Mouse (Mus musculus) heart, postnatal 0 days (tissue): ENCODE measurements around the gene Trim26. TPM values are rescaled to one million over a fixed set of nuclear protein-coding genes. Genes with fewer than 3 reads are reported as not detected.
"Not testable (repeated sequence)": the region's sequence is repeated elsewhere in the genome, so short reads cannot be mapped to it uniquely, and the experiment has no call there.

ENCODE experiments used
- ATAC-seq: fragments of 200-750 bp; cut with Nextera tagmentation; 2 replicates; pipeline ENCODE4 v1.8.0; 2017; ENCODE audit warnings: low read depth, moderate number of reproducible peaks, moderate library complexity; ENCODE audit not compliant: insufficient read depth
- DNase-seq: peaks from one replicate; pipeline ENCODE4 v3.0.0-alpha.2; 2016; ENCODE audit warnings: low spot score
- H3K27ac ChIP-seq: fragments of 300-500 bp; sonication (generic); 2 replicates; pipeline ENCODE4 v1.5.1; 2014; ENCODE audit warnings: low read depth, mild to moderate bottlenecking
- H3K27me3 ChIP-seq: fragments of 300-500 bp; sonication (generic); 2 replicates; pipeline ENCODE4 v1.6.1; 2014; ENCODE audit warnings: low read length, mixed read lengths; ENCODE audit not compliant: control insufficient read depth, insufficient read depth
- H3K36me3 ChIP-seq: fragments of 300-500 bp; sonication (generic); replicated peaks from 2 replicates; pipeline ENCODE4 v1.6.1; 2014; ENCODE audit warnings: low read length, mixed read lengths; ENCODE audit not compliant: control insufficient read depth, insufficient read depth
- H3K4me1 ChIP-seq: fragments of 300-500 bp; sonication (generic); 2 replicates; pipeline ENCODE4 v1.6.1; 2014; ENCODE audit warnings: antibody characterized with exemption; ENCODE audit not compliant: control insufficient read depth, insufficient read depth
- H3K4me2 ChIP-seq: fragments of 300-500 bp; sonication (generic); 2 replicates; pipeline ENCODE4 v1.6.1; 2014; ENCODE audit warnings: low read depth, mild to moderate bottlenecking, low read length, moderate library complexity
- H3K4me3 ChIP-seq: fragments of 300-500 bp; sonication (generic); 2 replicates; pipeline ENCODE4 v1.5.1; 2014; ENCODE audit warnings: low read depth, low read length
- H3K9ac ChIP-seq: fragments of 300-500 bp; sonication (generic); replicated peaks from 2 replicates; pipeline ENCODE4 v1.6.1; 2014; ENCODE audit warnings: low read depth, low read length, mixed read lengths
- H3K9me3 ChIP-seq: fragments of 300-500 bp; sonication (generic); replicated peaks from 2 replicates; pipeline ENCODE4 v1.6.1; 2016; ENCODE audit warnings: low read length; ENCODE audit not compliant: control insufficient read depth
- CTCF ChIP-seq: IDR thresholded peaks from 2 replicates; pipeline ENCODE4 v1.5.1; 2016; ENCODE audit warnings: antibody characterized with exemption, control low read depth, low read depth
- EP300 ChIP-seq: IDR thresholded peaks from 2 replicates; pipeline ENCODE4 v1.6.1; 2016; ENCODE audit warnings: antibody characterized with exemption, low read depth
- WGBS: fragments of 180-500 bp; shearing (Covaris S2); extraction: QIAGEN DNeasy Blood & Tissue Kit; methylation state at CpG from one replicate; pipeline ENCODE4 v1.1.7; 2014; 5-methylcytosine and 5-hydroxymethylcytosine counted together
- polyA plus RNA-seq: library from polyadenylated mRNA; unstranded; fragments of >200 nt; fragmentation: Nextera tagmentation; extraction: Ambion mirVana; gene quantifications from 2 replicates; pipeline ENCODE4 v1.2.1, GENCODE M21; 2015
- total RNA-seq: library from RNA; depleted of rRNA; stranded (reverse); fragments of >200 nt; gene quantifications from 2 replicates; pipeline ENCODE4 v1.2.3, GENCODE M21; 2014; ENCODE audit warnings: low replicate concordance

Trim26 gene
- total and polyA plus RNA-seq, 2 experiments from 2014 or later = 13.8 to 14.0 TPM

DNA sequence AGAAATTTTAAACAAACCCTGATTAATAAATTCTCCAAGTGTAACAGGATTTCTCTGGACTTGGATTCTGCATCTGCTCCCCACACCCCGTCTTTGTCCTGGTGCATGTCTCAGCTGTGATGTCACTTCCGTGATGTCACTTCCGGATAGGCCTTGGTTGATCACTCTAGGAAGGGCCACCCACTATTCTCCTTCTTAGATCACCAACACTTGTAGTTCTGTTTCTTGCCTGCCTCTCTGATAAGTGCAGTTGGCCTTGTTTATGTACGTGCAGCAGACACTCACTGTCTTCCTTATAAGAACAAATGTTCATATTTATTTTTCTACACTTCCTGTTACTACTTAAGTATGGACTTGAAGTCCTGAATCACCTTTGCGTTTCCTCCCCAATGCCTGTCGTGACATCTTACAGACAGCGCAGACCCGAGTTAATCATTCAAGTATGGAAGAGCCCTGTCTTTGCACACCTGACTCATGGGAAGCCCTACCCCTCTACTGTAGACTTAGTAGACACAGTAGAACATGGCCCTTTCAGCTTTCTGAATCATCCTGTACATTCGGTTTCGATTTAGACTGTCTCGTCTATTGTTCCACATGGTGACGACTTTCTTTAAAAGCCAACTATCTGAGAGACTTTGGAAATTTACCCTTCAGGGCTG, 48.3 kb downstream of the Trim26 start:
- Histone ChIP-seq H3K4me3 (no peak overlapping the region), H3K36me3 (no peaks in the 10 kb centered on the region), H3K27ac (no peak overlapping the region), H3K9ac (no peak overlapping the region), H3K4me1 (no peaks in the 10 kb centered on the region), H3K9me3 (no peaks in the 10 kb centered on the region), H3K4me2 (no peak overlapping the region), H3K27me3 (no peaks in the 10 kb centered on the region)
- WGBS = 82% methylated on average over 12 of the region's 12 CpGs
- DNase-seq (no peak), ATAC-seq (no peak)
- TF ChIP-seq CTCF (no peak), EP300 (no peak)

DNA sequence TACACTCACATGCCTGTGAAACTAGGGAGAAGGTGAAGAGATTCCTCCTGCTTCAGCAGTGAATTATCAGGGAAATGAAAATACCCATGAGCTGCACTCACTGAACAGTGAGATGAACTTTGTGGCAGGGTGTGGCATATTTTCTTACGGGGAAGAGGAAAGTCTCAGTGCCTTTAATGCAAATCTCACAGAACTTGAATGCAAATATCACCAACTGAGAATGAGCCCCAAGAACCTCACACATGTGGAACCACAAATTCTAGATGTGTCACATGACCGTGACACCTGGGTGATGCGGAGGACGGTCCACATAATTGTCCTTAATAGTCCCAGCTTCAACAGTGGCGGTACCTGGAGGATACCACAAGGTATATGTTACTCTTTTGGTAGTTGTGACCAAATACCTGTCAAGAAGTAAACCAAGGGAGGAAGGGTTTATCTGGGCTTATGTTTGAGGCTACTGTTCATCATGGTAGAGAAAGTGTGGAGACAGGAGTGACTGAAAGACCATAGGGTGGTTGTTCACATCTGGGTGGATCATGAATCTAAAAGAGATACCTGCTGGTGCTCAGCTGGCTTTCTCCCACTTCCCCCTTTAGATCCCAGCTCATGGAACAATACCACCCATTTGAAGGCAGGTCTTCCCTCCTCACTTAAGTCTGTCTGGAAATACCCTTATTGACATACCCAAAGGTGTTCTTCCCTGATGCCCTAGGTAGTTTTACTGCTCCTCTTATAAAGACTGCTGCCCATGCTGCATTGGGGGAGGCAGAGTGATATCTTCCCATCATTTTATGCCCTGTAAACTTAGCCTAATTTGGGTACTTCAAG, 53.4 kb downstream of the Trim26 start, which contains the start of gene Trim40:
Gene Trim40, minus strand, starts transcription at position 51 of the 831 bp plus-strand sequence.
- no peak within 1 kb of the TSS for H3K4me2 ChIP-seq
- ATAC-seq (no peak), DNase-seq (no peak)
- H3K4me3 ChIP-seq = no peak within 1 kb of the TSS
- H3K36me3 ChIP-seq = no peaks in the 10 kb centered on the region
- no peak within 1 kb of the TSS for H3K9ac ChIP-seq
- H3K9me3 ChIP-seq = no peaks in the 10 kb centered on the region
- WGBS = 83% methylated on average over 5 of the region's 5 CpGs
- TF ChIP-seq CTCF (no peak), EP300 (no peak)
- no peak within 1 kb of the TSS for H3K27ac ChIP-seq
- no peaks in the 10 kb centered on the region for H3K4me1 ChIP-seq
- no peaks in the 10 kb centered on the region for H3K27me3 ChIP-seq

DNA sequence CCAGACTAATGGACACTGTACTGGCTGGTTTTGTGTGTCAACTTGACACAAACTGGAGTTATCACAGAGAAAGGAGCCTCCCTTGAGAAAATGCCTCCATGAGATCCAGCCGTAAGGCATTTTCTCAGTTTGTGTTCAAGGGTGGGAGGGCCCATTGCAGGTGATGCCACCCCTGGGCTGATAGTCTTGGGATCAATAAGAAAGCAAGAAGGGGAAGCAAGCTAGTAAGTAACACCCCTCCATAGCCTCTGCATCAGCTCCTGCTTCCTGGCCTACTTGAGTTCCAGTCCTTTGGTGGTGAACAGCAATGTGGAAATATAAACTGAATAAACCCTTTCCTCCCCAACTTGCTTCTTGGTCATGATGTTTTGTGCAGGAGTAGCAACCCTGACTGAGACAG, 54.6 kb downstream of the Trim26 start:
- not testable (repeated sequence) for H3K27ac ChIP-seq, H3K4me2 ChIP-seq, H3K4me1 ChIP-seq, DNase-seq, H3K9ac ChIP-seq, ATAC-seq, H3K36me3 ChIP-seq, H3K27me3 ChIP-seq, H3K4me3 ChIP-seq, H3K9me3 ChIP-seq
- WGBS = 68% methylated on average over 1 of the region's 1 CpGs

DNA sequence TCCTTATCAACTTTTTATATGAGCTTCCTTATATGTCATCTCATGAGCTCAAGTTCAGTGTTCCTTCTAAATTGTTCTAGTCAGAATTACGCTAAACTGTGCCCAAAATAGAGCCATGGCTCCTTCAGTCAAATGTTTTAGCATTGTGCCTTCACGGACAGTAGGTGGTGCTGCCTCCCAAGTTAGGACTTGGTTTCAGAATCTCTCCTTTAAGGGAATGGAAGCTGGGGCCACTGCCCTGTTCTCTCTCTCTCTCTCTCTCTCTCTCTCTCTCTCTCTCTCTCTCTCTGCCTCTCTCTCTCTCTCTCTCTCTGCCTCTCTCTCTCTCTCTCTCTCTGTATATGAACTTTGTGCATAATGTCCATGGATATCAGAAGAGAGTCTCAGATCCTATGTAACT, 55.4 kb downstream of the Trim26 start:
- DNase-seq (peak; percentile 61), ATAC-seq (no peak)
- Histone ChIP-seq H3K4me3 (no peak overlapping the region), H3K4me2 (no peak overlapping the region), H3K4me1 (no peaks in the 10 kb centered on the region), H3K36me3 (no peaks in the 10 kb centered on the region), H3K27ac (no peak overlapping the region), H3K9me3 (no peaks in the 10 kb centered on the region), H3K27me3 (no peaks in the 10 kb centered on the region), H3K9ac (no peak overlapping the region)
- no peak for TF ChIP-seq EP300
- TF ChIP-seq CTCF = peak; percentile 80
- WGBS = 7% methylated on average over 2 of the region's 2 CpGs

DNA sequence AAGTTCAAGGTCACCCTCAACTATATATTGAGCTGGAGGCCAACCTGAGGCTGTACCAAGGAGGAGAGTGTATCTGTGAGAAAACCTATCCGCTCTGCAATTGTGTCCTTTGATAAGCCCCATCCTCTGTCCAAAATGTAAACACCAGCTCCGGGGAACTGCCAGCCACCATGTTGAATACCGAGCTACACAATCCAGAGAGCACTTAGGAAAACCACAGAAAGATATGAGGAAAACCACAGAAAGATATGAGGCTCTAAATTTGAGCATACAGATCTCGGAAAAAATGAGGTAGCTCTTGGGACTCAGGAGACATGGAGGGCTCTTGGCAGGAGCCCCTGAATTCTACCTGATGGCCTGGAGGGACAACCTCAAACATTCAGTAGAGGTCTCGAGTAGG, 56.5 kb downstream of the Trim26 start:
- Histone ChIP-seq H3K9me3 (no peaks in the 10 kb centered on the region), H3K27me3 (no peaks in the 10 kb centered on the region), H3K4me1 (no peaks in the 10 kb centered on the region), H3K27ac (no peak overlapping the region), H3K36me3 (no peaks in the 10 kb centered on the region), H3K4me3 (no peak overlapping the region), H3K9ac (no peak overlapping the region), H3K4me2 (no peak overlapping the region)
- ATAC-seq = no peak
- 48% methylated on average over 5 of the region's 5 CpGs for WGBS
- no peak for DNase-seq
- TF ChIP-seq EP300 = no peak
